ENCODE assay signal across 26 mouse cellular contexts in the genomic region with DNA sequence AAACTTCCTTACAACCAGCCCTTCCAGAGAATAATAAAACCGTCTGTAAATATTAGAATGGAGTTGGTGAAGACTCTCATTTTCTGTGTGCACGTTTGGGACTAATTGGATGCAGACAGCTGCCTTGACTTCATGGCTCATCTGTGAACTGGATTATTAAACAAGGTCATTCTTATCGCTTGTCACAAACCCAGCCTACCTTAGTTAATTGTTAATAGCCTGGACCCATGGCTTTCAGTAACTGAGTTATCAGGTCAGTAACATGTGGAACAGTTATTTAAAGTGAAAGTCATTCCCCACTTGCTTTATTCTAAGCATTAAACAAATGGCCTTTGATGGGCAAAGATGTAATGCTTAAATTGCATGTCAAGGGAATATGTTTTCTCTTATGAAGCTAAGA.
"Had no signal": no experiment of that assay in that cellular context is flagged by ENCODE, and none has a peak within 500 bp of the region (broad histone marks: within the 10 kb centered on the region; RNA-seq: fewer than 3 reads in every experiment).

No protein-coding gene starts in this region.

- H3K4me2 ChIP-seq: heart, embryonic 12.5 days; hindbrain, embryonic 12.5 days; hindbrain, embryonic 14.5 days; kidney, embryonic 15.5 days; limb, embryonic 13.5 days; limb, embryonic 15.5 days; liver, embryonic 11.5 days had no signal

- H3K27me3 ChIP-seq: heart, embryonic 12.5 days; hindbrain, embryonic 12.5 days; kidney, embryonic 15.5 days; limb, embryonic 13.5 days; limb, embryonic 15.5 days had no signal

- H3K27ac ChIP-seq: heart, embryonic 10.5 days; hindbrain, embryonic 10.5 days; hindbrain, embryonic 12.5 days; hindbrain, embryonic 14.5 days; kidney, embryonic 15.5 days; kidney, postnatal 0 days; limb, embryonic 13.5 days; limb, embryonic 15.5 days; liver, embryonic 14.5 days had no signal

- H3K9ac ChIP-seq: heart, embryonic 12.5 days; hindbrain, embryonic 12.5 days; hindbrain, embryonic 14.5 days; kidney, embryonic 15.5 days; limb, embryonic 13.5 days; limb, embryonic 15.5 days; liver, embryonic 14.5 days had no signal

- H3K36me3 ChIP-seq: heart, embryonic 10.5 days; heart, embryonic 12.5 days; hindbrain, embryonic 10.5 days; hindbrain, embryonic 12.5 days; kidney, embryonic 15.5 days; limb, embryonic 13.5 days; limb, embryonic 15.5 days had no signal

- H3K4me1 ChIP-seq: heart, embryonic 10.5 days; heart, embryonic 12.5 days; hindbrain, embryonic 10.5 days; hindbrain, embryonic 12.5 days; kidney, embryonic 15.5 days; limb, embryonic 13.5 days; limb, embryonic 15.5 days had no signal

- DNase-seq: gastrocnemius, postnatal 14 days; gastrocnemius, postnatal 36 days; heart, adult 18-20 months; heart, postnatal 10 days; heart, postnatal 4 days; kidney, adult 11 months; kidney, adult 2 months; kidney, adult 9 months; kidney, postnatal 14 days; kidney, postnatal 36 days; layer of hippocampus, adult 9-11 months; layer of hippocampus, postnatal 36 days; left cerebral cortex, postnatal 4 days had no signal

- H3K4me3 ChIP-seq: heart, embryonic 10.5 days; heart, embryonic 12.5 days; hindbrain, embryonic 10.5 days; hindbrain, embryonic 12.5 days; kidney, embryonic 15.5 days; limb, embryonic 13.5 days; limb, embryonic 15.5 days had no signal

- H3K9me3 ChIP-seq: heart, embryonic 10.5 days; heart, embryonic 12.5 days; hindbrain, embryonic 10.5 days; hindbrain, embryonic 12.5 days; kidney, embryonic 15.5 days; limb, embryonic 13.5 days; limb, embryonic 15.5 days had no signal

- ATAC-seq: hindbrain, embryonic 16.5 days; inflammation-experienced regulatory T-cells, adult 6 months had no signal
